ENCODE assay signal across 8 mouse cellular contexts in the genomic region with DNA sequence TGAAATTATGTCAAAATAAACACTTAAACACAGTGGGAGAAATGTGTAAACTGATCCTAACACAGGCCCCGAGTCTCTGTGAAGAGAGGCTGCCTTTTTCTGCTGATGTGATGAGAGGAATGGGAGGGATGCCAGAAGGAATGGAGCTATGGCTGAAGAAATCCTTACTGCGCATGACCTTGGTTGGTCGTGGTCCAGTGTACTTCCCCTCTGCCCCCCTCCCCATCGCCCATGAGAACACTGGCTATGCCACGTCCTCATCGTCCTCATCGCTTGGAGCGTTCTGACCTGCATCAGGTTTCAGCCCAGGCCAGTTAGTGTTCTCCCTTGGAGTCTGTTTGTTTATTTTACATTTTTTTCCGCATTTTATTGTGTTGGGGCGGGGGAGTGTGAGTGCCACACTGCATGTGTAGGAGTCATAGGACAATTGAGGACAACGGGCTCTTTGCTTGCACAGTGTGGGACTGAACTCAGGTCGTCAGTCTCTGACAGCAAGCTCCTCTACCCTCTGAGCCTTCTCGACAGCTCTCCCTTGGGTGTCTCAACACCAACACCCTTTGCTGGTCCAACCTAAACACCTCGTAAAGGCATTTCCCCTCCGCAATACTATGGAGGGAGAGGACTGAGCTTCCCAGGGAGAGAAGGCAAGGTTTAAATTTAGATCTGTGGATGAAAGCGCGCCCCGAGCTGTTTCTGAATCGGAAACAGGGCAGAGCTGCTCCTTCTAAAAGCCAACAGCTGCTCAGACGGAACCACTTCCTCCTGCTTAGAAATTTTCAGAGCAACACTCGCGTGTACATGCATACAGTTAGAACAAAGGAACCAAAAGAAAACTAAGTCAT. TPM values are rescaled to one million over a fixed set of nuclear protein-coding genes. Genes with fewer than 3 reads are reported as not detected.
DNase-seq lines count a peak whose midpoint lies in the region; ATAC-seq lines count a peak whose summit lies in the region.

No protein-coding gene starts in this region.

- no peak for DNase-seq in frontal cortex, postnatal 25 days (ENCODE audit: low spot score in 2 of 2)
- peak; percentile 38 for DNase-seq in NIH3T3 (ENCODE audit: low read depth)
- DNase-seq in left cerebral cortex, postnatal 10 days (ENCODE audit: extremely low spot score in 1 of 2, low spot score in 2 of 2) = peak; percentile 58 to 64
- peak; percentile 37 to 39 for DNase-seq in right cerebral cortex, adult 2 months (ENCODE audit: low spot score in 2 of 2)
- DNase-seq in cerebellum, adult 11-12 months = no peak
- no peak for DNase-seq in ovary, postnatal 14 days (ENCODE audit: low spot score)

- H3K9me3 ChIP-seq in heart, embryonic 14.5 days (ENCODE audit: control insufficient read depth, low read length) = no peaks in the 10 kb centered on the region

- H3K4me3 ChIP-seq in heart, embryonic 14.5 days (ENCODE audit: control insufficient read depth in 1 of 2, insufficient read depth in 1 of 2, low read depth in 1 of 2, low read length in 2 of 2) = no peak overlapping the region

- peak overlapping the region; percentile 74 to 81 for H3K27ac ChIP-seq in heart, embryonic 14.5 days (replicated peaks in 1 of 2; ENCODE audit: control insufficient read depth in 1 of 2, insufficient read depth in 1 of 2, low read depth in 2 of 2, low read length in 2 of 2)

- H3K4me1 ChIP-seq in heart, embryonic 14.5 days (ENCODE audit: control insufficient read depth in 2 of 2, insufficient read depth in 2 of 2, low read length in 2 of 2) = peaks cover 19 to 35% of the 10 kb centered on the region in 2 experiments

- 0 out of 2 replicates have a peak overlapping the region, but pooled peaks have one; percentile 45 for H3K9ac ChIP-seq in heart, embryonic 14.5 days (ENCODE audit: low read length)

- no peaks in the 10 kb centered on the region for H3K27me3 ChIP-seq in heart, embryonic 14.5 days (ENCODE audit: control insufficient read depth, insufficient read depth, low read length)

- peak; percentile 67; the same call in 1 of the 2 replicates for ATAC-seq in frontal cortex, adult (ENCODE audit: low TSS enrichment)
- peak; percentile 52; the same call in 1 of the 2 replicates for ATAC-seq in heart, embryonic 14.5 days (ENCODE audit: insufficient number of reproducible peaks, insufficient read depth, low FRiP score, low read depth)

- intact Hi-C loops in left cerebral cortex, postnatal 10 days (cut with DNase I) = no loop called here

- 49% methylated on average over 22 of the region's 22 CpGs for WGBS in heart, embryonic 14.5 days

- H3K4me2 ChIP-seq in heart, embryonic 14.5 days (ENCODE audit: low read length) = peak overlapping the region; percentile 16

- H3K36me3 ChIP-seq in heart, embryonic 14.5 days (ENCODE audit: control insufficient read depth, insufficient read depth, low read length) = no peaks in the 10 kb centered on the region

RNA-seq across cellular contexts. Expression of gene Blm, which starts 19.5 kb away (rescaled TPM):
- polyA plus RNA-seq in heart, embryonic 14.5 days (2014; fragmentation: Nextera tagmentation; extraction: Ambion mirVana) = 16.3 and 16.5 TPM in 2 replicates
- 1 to 10 TPM; 6.5 to 7.6 TPM for total RNA-seq in left cerebral cortex, postnatal 10 days (2021)

Comparison
In these comparisons a context has a peak if more than half of its experiments do, and no peak if none do; other contexts are left out.
1. DNase-seq: peak in NIH3T3 (single experiment), left cerebral cortex, postnatal 10 days (2 of 2) and right cerebral cortex, adult 2 months (2 of 2); none in frontal cortex, postnatal 25 days (0 of 2), cerebellum, adult 11-12 months (single experiment) and ovary, postnatal 14 days (single experiment).